Mouse (Mus musculus) c-Kit-positive CD71-negative TER-119-negative erythroid progenitor cells, embryonic 14.5 days (primary cell): ENCODE data around the gene Slc25a42.
A peak's percentile ranks its signal among the peaks of the same experiment; 100 is the strongest.
"Not testable (repeated sequence)": the region's sequence is repeated elsewhere in the genome, so short reads cannot be mapped to it uniquely, and the experiment has no call there.

Source experiments
- DNase-seq: peaks from one replicate; pipeline ENCODE4 v3.0.0-alpha.2; 2013; ENCODE audit warnings: low read depth

Slc25a42 gene

GRCm38 (mm10) chr8:70212112-70213055 is at the start of gene Slc25a42:
Slc25a42 (minus strand) TSS chr8:70212305.
- DNase-seq = peak; percentile 98

DNA sequence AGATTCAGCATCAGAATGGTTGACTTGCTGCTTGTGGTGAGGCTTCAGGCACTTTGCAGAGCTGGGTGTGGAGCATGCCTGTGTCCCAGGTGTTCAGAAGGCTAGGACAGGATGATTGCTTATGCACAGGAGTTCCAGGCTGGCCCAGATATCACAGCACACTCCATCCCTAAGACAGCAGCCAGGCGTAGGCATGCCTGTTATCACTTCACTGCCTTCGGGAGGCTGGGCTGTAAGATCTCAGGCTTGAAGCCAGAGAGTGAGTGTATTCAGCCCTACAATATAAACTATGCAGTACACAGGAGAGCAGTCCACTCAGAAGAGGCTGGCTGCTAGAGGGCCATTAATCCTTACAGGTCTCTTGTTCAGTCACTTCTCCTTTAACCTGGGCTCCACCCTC is 46.9 kb upstream of the Slc25a42 start:
- DNase-seq = no peak

DNA sequence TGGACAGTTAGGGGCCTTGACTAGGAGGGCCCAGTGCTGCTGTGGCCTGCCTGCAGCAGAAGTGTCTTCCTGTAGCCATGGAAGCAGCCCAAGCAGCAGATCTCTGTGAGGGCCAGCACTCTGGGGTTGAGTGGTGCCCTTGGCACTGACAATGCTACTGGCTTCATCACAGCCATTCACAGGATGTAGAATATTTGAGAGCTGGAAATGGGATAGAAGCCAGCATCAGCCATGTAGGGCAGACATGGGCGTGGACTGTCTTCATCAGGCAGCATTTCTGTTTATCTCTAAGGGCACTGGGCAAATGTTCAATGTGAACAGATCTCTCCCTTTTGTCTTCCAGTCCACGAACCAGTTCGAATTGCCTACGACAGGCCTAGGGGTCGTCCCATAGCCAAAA is 46.5 kb upstream of the Slc25a42 start:
- no peak for DNase-seq

GRCm38 (mm10) chr8:70257456-70257855 is 45.4 kb upstream of the Slc25a42 start:
- DNase-seq = no peak

GRCm38 (mm10) chr8:70254628-70255027 is 42.5 kb upstream of the Slc25a42 start:
- no peak for DNase-seq

GRCm38 (mm10) chr8:70247841-70248240 is 35.7 kb upstream of the Slc25a42 start:
- DNase-seq = no peak

GRCm38 (mm10) chr8:70246622-70247021 is 34.5 kb upstream of the Slc25a42 start:
- no peak for DNase-seq

DNA sequence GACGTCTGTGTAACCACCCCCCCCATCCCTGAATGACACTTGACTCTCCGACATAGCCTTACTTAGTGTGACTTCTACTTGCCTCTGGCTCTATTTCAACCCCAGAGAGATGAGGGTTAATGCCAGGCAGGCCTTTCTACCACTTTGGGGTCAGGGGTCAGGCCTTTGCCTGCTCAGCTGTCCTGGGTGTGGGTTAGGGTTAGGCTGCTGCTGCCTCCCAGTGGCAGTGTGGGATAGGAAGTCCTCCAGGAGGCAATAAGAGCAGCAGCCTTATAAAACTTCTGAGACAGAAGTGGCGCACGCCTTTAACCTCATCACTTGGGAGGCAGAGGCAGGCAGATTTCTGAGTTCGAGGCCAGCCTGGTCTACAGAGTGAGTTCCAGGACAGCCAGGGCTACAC is 28.5 kb upstream of the Slc25a42 start:
- DNase-seq = no peak

DNA sequence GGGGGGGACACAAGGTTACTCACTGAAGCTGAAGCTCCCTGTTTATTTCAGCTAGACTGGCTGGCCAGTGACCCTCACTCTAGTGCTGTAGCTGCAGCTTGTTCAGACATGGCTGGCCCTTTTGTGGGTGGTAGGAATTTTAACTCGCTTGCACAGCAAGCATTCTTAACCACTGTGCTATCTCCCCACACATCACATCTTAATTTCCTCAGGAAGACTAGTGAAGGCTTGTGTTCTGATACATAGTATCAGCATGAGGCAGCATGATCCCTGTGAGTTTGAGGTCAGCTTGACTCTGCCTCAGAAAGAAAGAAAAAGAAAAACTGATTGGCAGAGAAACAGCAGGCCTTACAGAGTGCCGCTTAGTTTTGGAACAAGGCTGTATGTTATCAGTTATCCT is 25.7 kb upstream of the Slc25a42 start:
- peak; percentile 18 for DNase-seq

DNA sequence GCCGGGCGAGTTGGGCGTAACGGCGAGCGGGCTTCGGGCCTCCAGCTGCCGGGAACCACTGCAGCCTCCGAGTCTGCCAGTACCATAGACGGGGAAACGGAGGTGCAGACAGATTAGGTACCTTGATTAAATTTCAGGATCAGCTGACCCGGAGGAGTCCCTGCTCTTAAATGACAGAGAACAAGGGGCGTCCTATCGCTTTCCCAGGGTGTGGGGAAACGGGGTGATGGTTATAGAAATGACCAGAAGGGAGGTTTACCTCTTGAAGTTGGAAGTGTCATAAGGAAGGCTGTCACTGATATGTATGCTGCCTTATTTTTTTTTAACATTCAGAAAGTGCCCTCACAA is 22.6 kb upstream of the Slc25a42 start:
- no peak for DNase-seq

DNA sequence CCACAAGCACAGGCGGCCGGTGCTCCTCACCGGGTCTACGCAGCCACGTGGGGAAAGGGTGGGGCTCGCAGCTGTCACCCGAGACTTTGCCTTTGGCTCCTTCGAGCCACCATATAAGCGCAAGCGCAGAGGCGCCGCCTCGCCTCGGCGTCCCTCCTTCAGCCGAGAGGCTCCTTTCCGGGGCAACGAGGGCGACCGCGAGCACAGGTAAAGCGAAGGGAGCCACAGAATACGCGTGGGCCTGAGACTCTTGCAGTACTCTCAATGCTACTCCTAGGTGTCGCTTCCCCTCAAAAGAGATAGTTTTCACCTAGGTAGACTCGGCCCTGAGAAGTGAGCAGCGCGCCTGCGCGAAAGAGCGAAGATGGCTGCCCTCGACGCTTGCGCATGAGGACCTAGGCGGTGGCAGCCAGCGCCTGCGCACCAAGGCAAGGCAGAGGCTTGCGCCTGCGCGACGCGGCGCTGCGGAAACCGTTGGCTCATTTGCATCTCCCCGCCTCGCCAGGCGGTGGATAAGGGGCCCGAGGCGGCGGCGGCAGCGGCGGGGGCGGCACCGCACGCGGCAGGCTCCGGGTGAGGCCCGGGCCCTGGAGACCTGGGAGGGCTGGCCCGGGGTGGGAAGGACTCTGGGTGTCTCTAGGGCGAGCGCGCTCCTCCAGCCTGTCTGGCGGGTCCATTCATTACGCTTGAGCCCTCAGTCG is 22.1 kb upstream of the Slc25a42 start, which contains the start of the genes Sugp2 and Armc6:
Gene Sugp2, plus strand, starts transcription at position 147 of the 701 bp plus-strand sequence.
Gene Armc6, minus strand, starts transcription at position 387 of the 701 bp plus-strand sequence.
- peak; percentile 95 for DNase-seq

- DNase-seq = no peak
Observed at GRCm38 (mm10) chr8:70233606-70234005, 21.5 kb upstream of the Slc25a42 start.

GRCm38 (mm10) chr8:70230837-70231236 is 18.7 kb upstream of the Slc25a42 start:
- DNase-seq = no peak

- no peak for DNase-seq
Observed at GRCm38 (mm10) chr8:70227997-70228396, 15.9 kb upstream of the Slc25a42 start.

DNA sequence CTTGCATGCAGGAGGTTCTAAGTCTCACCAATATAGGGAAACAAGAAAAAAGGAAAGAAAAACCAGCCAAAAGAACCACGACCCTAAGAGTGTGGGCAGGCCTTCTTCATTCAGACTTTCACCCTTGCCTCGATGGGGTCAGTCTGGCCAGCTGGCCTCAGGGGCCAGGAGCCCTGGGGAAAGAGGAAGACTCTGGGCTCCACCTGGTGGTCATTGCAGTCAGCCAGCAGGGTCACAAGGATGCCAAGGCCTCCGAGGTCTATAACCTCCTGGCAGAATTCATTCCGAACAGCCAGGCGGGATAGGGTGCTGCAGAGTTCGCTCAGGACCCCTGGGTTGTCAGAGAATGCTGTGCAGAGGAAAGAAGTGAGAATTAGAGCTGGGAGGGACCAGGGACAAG is 11.2 kb upstream of the Slc25a42 start:
- DNase-seq = no peak

DNA sequence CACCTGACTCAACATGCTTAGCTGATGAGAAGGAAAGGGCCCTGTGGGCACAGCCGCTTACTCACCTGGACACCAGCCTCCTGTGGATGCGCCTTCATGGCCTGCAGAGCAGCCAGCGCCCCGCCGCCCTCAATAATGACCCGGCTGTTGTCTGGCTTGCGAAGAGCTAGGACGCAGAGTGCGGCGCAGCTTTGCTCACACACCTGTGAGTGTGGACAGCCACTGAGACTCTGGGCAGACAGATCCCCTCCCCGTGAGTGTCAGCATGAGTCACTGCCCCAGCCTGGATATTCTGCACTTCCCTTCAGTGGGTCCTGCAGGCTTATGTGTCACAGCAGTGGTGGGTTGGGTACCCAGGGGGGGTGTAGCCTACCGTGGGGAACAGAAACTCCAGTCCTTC is 9.9 kb upstream of the Slc25a42 start:
- DNase-seq = no peak

DNA sequence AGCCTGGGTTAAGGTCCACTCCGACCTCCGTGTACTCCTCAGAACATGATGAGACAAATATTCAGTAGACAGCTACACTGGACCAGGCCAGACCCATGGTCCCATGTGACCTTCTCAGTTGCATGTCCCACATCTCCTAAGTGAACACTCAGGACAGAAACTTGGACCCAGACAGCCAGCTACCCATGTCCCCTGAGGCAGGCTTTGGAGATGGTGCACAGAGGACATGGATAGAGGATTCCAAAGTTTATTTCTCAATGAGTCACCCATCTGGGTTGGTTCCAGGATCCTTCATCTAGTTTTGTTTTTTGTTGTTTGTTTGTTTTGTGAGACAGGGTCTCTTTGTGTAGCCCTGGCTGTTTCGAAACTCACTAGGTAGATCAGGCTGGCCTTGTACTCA is 8.8 kb upstream of the Slc25a42 start:
- no peak for DNase-seq

DNA sequence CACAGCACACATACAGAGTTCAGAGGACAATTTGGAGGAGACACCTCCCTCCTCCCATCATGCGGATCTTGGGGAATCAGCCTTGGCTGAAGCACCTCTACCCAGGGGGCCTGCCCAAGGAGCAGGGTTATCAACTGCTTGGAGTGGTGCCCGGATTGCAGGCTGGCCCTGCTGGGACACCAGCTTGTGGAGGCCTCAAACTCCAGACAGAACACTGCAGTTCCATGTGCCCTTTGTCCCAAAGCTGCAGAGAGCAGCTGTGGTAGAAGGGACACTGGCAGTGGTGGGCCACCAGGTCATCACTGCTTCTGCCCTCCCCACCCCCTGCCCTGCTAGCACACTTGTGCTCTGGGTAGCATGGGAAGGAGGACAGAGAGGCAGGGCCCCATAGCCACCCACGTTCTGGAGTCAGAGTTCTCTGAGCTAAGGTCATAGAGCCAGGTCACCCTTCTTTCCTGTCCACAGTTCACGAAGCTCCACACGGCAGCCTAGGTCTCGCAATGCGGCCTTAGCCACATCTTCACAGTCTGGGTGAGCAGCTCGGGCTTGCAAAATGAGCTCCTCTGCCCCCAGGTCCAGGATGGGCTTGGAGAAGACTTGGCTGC is 8.2 kb upstream of the Slc25a42 start:
- DNase-seq = no peak

- no peak for DNase-seq
Observed at GRCm38 (mm10) chr8:70219107-70219684, 7.1 kb upstream of the Slc25a42 start.

DNA sequence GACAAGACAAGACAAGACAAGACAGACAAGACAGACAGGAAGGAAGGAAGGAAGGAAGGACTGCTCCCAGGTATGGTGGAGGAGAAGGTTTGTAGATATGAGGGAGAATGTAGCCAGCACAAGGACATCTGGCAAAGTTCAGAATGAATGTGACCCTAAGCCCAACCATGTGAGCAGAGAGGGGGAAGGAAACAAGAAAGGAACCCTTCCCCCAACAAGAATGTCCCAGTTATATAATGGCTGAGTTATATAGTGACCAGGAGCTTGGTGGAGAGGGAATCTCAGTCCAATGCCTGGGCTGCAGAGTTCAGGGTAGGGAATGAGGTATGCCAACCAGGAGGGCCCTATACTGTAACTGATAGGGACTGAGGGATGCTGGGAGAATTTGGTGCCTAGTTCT is 5.3 kb upstream of the Slc25a42 start:
- no peak for DNase-seq

- DNase-seq = no peak
Observed at GRCm38 (mm10) chr8:70216566-70216965, 4.5 kb upstream of the Slc25a42 start.

- DNase-seq = not testable (repeated sequence)
Observed at GRCm38 (mm10) chr8:70216161-70216560, 4.1 kb upstream of the Slc25a42 start.
